Mouse (Mus musculus) left cerebral cortex, adult 2 months (tissue): Measurements from ENCODE around the gene Prr11. TPM values are rescaled to one million over a fixed set of nuclear protein-coding genes. Genes with fewer than 3 reads are reported as not detected.
"Not testable (repeated sequence)": the region's sequence is repeated elsewhere in the genome, so short reads cannot be mapped to it uniquely, and the experiment has no call there.

Experiments used
- DNase-seq, 2 experiments: peaks; one replicate each; pipeline ENCODE4 v3.0.0; 2021 to 2022; ENCODE audit warnings: low spot score in 2 of 2, mixed read lengths in 1 of 2; ENCODE audit errors: extremely low spot score in 1 of 2
- H3K27ac ChIP-seq: fragments of 200-600 bp; 2 replicates; pipeline ENCODE4 v1.8.1; 2022
- H3K4me3 ChIP-seq: fragments of 200-600 bp; 2 replicates; pipeline ENCODE4 v1.8.1; 2022
- CTCF ChIP-seq: fragments of 200-600 bp; IDR thresholded peaks from 2 replicates; pipeline ENCODE4 v1.8.1; 2022; ENCODE audit warnings: antibody characterized with exemption, mild to moderate bottlenecking, moderate library complexity
- intact Hi-C: fragments of 180-260 bp; cut with DNase I; formaldehyde crosslinking; loops from one replicate; pipeline ENCODE4 v1.15.1; 2025
- total RNA-seq, 2 experiments: library from RNA; stranded (reverse); gene quantifications; 2 replicates each; pipeline ENCODE4 v1.2.3; 2021

Prr11 gene
- total RNA-seq, 2 experiments from 2014 or later = 0.18 to 0.37 TPM

GRCm38 (mm10) chr11:87087142-87087541 is 21.4 kb downstream of the Prr11 start:
- intact Hi-C loops = loop anchor here (2.0 kb wide), 1 partner anchor 22 kb away; the partner anchor contains the start of genes Prr11 and Ska2
- H3K27ac ChIP-seq = peak overlapping the region; percentile 71; the same call in 1 of the 2 replicates
- no peak for TF ChIP-seq CTCF
- no peak for DNase-seq
- peak overlapping the region; percentile 76 for H3K4me3 ChIP-seq

GRCm38 (mm10) chr11:87086290-87086984 is 22.1 kb downstream of the Prr11 start, which contains the start of gene Smg8:
Smg8 (minus strand) TSS chr11:87086774.
- TF ChIP-seq CTCF = no peak
- DNase-seq = peak; percentile 78 to 79
- H3K27ac ChIP-seq = peak within 1 kb of the TSS; percentile 71
- intact Hi-C loops = loop anchor here (2.0 kb wide), 1 partner anchor 22 kb away; the partner anchor contains the start of genes Prr11 and Ska2
- H3K4me3 ChIP-seq = peak within 1 kb of the TSS; percentile 76

- no peak for DNase-seq
- Histone ChIP-seq H3K4me3 (peak overlapping the region; percentile 76), H3K27ac (no peak overlapping the region)
- no peak for TF ChIP-seq CTCF
- intact Hi-C loops = no loop called here
These were observed 23.0 kb downstream of the Prr11 start for GRCm38 (mm10) chr11:87085461-87085860.

GRCm38 (mm10) chr11:87083712-87084111 is 24.8 kb downstream of the Prr11 start:
- no peak for DNase-seq
- Histone ChIP-seq H3K4me3 (no peak overlapping the region), H3K27ac (no peak overlapping the region)
- intact Hi-C loops = no loop called here
- TF ChIP-seq CTCF = no peak

GRCm38 (mm10) chr11:87073866-87074440 is 34.6 kb downstream of the Prr11 start, which contains the start of gene Gdpd1:
Gdpd1 (minus strand) TSS chr11:87074062.
- intact Hi-C loops = loop anchor here (2.0 kb wide), 1 partner anchor 35 kb away; the partner anchor contains the start of genes Prr11 and Ska2
- Histone ChIP-seq H3K4me3 (peak within 1 kb of the TSS; percentile 88), H3K27ac (peak within 1 kb of the TSS; percentile 93)
- peak; percentile 89 for DNase-seq
- peak; percentile 27 for TF ChIP-seq CTCF

GRCm38 (mm10) chr11:87073343-87073865 is 35.1 kb downstream of the Prr11 start:
- intact Hi-C loops = no loop called here
- peak; percentile 66 for TF ChIP-seq CTCF
- peak; percentile 67 to 71 for DNase-seq
- H3K27ac ChIP-seq = peak overlapping the region; percentile 93
- H3K4me3 ChIP-seq = peak overlapping the region; percentile 88

- no peak for DNase-seq
- intact Hi-C loops = no loop called here
- Histone ChIP-seq H3K4me3 (no peak overlapping the region), H3K27ac (no peak overlapping the region)
- no peak for TF ChIP-seq CTCF
These were observed 46.4 kb downstream of the Prr11 start for GRCm38 (mm10) chr11:87062087-87062486.

GRCm38 (mm10) chr11:87060410-87060809 is 48.1 kb downstream of the Prr11 start:
- DNase-seq = no peak
- intact Hi-C loops = no loop called here
- Histone ChIP-seq H3K27ac (no peak overlapping the region), H3K4me3 (no peak overlapping the region)
- TF ChIP-seq CTCF = no peak

GRCm38 (mm10) chr11:87056286-87056685 is 52.2 kb downstream of the Prr11 start:
- intact Hi-C loops = no loop called here
- no peak for DNase-seq
- Histone ChIP-seq H3K4me3 (no peak overlapping the region), H3K27ac (no peak overlapping the region)
- TF ChIP-seq CTCF = no peak

- H3K27ac ChIP-seq, H3K4me3 ChIP-seq, DNase-seq, intact Hi-C loops: not testable (repeated sequence)
These were observed 59.6 kb downstream of the Prr11 start for GRCm38 (mm10) chr11:87048900-87049299.

- no peak for DNase-seq
- no peak for TF ChIP-seq CTCF
- intact Hi-C loops = no loop called here
These were observed 61.5 kb downstream of the Prr11 start for GRCm38 (mm10) chr11:87046968-87047367.

GRCm38 (mm10) chr11:87043052-87043451 is 65.5 kb downstream of the Prr11 start:
- no peak for DNase-seq
- no peak overlapping the region for H3K4me3 ChIP-seq
- no peak for TF ChIP-seq CTCF
- intact Hi-C loops = no loop called here
- no peak overlapping the region for H3K27ac ChIP-seq

More at GRCm38 (mm10) chr11:87046968-87047367, 61.5 kb downstream of the Prr11 start:
- H3K27ac ChIP-seq = no peak overlapping the region
- no peak overlapping the region for H3K4me3 ChIP-seq
